Mouse (Mus musculus) kidney, postnatal 10 days (tissue): ENCODE measurements around the gene Arhgef33.
"Not testable (repeated sequence)": the region's sequence is repeated elsewhere in the genome, so short reads cannot be mapped to it uniquely, and the experiment has no call there.

Experiments
- DNase-seq: peaks from one replicate; pipeline ENCODE4 v3.0.0; 2021; ENCODE audit warnings: mixed read lengths

The Arhgef33 gene

DNA sequence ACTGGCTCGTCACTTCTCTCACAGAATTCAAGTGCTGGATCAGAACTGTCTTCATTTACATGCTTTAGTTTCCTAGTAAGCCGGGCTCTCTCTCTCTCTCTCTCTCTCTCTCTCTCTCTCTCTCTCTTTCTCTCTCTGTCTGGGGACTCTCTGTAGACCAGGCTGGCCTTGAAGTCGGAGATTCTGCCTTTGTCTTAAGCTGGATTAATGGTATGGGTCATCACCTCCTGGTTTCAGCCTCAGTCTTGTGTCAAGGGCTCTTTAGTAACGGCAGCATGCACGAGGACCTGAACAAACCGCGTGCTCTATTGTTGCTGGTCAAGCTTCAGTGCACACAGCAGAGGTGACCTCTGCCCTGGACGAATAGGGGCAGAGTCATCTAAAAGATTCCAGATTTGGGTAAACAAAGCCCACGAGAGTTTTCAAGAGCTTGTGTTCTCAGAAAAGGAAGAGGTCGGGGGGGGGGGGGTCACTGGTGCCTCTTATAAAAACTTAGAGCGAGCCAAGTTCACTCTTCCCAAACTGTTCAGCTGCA lies 39.5 kb downstream of the Arhgef33 start:
- peak; percentile 14 for DNase-seq

DNA sequence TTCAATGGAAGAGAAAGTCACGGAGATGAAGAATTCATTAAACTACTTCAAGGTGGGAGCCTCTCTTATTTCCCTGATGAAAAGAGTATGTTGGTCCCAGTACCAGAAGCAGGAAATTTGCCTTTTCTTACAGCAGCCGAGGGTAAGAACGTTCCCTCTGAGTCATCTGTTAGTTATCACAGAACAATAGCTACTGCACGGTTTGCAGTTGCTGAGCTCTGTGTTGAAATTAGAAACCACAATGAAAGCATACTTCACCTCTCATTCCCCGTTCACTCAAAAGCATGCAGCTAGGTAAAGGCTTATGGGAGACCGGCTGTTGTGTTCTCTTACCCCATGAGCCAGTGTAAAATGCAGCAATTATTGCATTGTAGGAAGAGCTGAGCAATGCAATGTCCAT lies 40.0 kb downstream of the Arhgef33 start:
- no peak for DNase-seq

DNA sequence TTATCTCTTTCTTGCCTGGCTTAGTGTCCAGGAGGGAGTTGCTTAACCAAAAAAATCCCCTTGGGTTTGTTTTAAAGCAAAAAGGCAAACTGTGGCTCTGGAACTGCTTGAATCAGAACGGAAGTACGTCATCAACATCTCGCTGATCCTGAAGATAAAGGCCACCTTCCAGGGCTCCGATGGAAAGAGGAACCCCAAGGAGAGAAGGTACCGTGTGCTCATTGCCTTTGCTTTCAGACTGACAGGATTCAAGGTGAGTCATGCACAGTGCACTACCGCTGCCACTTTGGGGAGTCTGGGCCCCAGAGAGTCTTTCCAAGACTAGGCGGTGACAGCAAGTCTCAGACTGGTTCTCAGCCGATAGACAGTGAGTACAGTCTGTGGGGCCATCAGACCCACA lies 53.0 kb downstream of the Arhgef33 start:
- no peak for DNase-seq

DNA sequence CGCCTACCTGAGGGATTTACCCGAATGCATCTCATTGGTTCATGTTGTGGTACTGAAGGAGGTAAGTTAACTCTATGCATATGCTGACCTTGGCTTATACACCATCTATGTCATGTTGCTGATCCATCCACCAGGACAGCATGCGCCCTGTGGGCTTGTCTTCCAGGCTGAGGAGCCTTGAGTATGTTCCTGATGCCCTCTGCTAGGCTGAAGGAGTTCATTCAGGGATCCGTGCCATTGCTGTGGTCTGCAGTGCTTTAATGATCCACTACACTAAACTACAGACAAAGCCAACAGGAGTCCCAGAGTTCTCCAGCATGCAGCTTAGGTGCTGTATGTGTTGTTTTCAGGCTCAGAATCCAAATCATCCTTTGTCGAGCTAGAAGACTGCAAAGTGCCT lies 60.1 kb downstream of the Arhgef33 start:
- DNase-seq, result peak; percentile 49

DNA sequence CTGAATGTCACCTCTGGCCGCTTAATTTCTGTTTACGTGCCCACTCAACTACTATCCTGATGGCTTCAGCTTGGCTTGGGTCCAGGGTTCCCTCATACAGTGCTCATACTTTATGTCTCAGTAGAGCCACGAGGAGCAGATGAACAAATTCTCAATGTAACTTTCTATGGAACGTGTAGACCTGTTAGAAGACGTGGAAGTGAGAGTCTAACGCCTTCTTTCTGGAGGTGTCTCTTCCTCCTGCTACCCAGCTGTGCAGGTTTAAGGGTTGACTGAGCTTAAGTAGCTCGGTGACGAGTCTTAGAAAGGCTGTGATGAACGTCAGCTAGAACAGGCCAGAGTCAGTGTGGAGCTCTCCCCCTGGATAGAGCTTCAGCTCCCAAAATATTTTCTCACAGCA lies 61.4 kb downstream of the Arhgef33 start:
- DNase-seq, result no peak

DNA sequence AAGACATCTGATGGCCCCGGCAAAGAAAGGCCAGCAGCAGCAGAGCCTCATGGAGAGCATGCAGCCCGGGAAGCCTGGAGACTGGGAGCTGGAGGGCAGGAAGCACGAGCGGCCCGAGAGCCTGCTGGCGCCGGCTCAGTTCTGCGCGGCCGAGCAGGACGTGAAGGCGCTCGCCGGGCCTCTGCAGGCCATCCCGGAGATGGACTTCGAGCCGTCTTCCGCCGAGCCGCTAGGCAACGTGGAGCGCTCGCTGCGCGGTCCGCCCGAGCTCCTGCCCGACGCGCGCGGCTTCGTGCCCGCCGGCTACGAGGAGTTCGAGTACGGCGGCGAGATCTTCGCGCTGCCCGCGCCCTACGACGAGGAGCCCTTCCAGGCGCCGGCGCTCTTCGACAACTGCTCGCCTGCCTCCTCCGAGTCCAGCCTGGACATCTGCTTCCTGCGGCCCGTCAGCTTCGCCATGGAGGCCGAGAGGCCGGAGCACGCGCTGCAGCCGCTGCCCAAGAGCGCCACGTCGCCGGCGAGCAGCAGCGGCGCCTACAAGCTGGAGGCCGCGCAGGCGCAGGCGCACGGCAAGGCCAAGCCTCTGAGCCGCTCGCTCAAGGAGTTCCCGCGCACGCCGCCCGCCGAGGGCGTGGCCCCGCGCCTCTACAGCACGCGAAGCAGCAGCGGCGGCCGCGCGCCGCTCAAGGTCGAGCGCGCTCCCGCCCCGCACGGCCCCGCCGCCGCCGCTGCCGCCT lies 66.0 kb downstream of the Arhgef33 start, which contains the start of gene Gm10190:
Gene Gm10190 (minus strand): TSS at position 553 of the 737 bp plus-strand sequence.
- peak; percentile 95 for DNase-seq

DNA sequence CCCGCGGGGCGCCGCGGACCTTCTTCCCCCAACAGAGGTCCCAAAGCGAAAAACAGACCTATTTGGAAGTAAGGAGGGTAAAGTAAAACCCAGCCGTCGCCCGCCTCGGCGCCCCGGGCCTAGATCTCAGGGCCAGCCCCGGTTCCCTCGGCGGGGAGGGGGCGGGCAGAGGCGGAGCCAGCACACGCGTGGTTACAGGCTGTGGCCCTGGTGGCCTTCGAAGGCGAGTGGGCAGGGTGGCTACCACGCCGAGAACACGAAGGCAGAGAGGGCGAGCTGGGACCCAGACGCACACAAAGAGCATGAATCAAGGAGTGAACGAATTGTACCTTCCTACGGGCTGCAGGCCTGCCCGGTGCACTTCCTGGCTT lies 66.5 kb downstream of the Arhgef33 start:
- DNase-seq, result no peak

DNA sequence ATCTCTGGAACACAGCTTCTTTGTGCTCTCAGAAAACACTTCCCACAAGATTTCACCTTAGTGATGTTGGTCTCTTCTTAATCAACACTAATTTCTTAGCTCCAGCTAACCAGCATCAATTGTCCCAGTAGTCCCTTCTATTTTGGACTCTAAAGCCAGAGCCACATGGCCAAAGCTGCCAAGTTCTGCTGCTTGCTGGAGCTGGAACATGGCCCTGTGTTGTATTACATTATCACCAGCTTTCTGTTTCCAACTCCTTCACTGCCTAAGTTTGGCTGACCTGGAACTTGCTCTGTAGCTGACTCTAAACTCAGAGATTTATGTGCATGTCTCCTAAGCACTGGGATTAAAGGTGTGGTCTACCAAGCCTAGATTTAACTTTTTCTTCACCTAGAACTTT lies 71.2 kb downstream of the Arhgef33 start:
- not testable (repeated sequence) for DNase-seq

DNA sequence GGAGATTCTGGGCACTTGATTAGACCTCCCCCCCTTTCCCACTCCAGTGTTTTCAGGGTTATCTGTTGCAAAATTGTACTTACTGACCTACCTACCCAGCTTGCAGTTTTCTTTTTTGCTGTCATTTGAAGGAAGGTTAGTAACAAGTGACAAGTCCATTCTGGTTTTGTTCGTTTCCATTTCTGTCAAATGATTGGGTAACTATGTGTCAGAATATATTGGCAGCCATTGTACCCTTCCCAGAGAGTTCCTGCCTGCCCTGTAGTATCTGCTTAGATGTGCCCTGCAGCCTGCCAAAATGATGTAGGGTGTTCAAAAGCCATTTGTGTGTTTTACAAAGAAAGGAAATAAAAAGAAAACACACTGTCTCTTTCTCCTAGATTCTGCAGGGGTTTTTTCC lies 78.5 kb downstream of the Arhgef33 start:
- DNase-seq, result no peak

DNA sequence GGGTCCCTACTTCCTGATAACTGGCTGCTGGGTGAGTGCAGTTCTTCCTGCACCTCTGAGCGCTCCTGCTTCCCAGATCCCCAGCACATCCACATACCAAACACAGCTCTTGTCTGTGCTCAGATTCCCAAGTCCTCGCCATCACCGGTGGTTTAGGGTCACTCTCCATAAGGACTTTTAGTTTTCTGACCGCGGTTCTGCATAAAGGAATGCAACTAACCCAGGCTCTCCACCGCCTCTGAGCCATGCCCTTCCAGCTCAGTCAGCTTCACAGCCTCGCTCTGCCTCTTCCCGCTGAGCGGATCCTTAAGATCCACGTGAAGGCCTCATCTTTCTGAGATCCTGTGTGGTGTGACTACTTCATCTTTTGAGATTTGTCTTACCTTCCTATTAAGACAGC lies 82.8 kb downstream of the Arhgef33 start:
- DNase-seq, result no peak

DNA sequence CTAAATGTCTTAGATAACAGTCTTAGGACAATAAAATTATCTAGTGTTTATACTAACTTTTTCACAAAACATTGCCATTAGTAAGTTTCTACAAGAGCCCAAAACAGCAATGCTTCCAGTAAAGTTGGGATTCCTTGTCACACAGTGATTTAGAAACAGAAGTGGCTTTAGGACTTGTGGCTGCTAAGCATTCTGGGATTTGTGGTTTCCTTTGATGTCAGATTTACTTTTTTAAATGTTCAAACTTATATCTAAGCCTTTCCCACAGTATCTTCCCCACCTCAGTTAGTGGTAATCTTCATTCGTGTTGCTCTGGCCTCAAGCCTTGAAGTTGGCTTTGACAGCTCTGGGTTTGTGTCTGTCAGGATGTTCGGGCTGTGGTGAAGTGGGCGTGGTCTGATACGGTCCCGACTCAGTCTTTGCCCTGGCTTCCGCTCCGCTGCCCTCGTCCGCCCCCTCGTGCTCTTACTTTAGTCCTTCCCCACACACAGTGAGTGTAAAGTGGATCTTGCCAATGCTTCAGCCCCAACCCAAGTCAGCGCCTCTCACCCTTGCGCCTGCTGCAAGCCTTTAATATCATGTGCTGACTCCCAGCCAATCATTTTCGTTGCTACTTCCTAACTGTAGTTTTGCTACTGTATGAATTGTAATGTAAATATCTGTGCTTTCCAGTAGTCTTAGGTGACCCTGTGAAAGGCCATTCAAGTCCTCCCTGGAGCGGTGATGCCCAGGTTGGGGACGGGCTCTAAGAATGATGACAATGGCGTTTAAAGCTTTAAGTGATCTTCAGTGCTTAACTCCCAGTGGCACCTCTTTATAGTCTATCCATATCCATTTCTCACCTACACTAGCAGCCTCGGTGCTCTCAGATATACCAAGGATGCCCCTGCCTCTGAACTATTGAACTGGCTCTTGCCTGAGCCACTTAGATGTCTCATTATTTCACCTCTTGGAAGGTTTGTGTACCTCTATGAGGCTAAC lies 84.5 kb downstream of the Arhgef33 start:
- DNase-seq, result peak; percentile 77

DNA sequence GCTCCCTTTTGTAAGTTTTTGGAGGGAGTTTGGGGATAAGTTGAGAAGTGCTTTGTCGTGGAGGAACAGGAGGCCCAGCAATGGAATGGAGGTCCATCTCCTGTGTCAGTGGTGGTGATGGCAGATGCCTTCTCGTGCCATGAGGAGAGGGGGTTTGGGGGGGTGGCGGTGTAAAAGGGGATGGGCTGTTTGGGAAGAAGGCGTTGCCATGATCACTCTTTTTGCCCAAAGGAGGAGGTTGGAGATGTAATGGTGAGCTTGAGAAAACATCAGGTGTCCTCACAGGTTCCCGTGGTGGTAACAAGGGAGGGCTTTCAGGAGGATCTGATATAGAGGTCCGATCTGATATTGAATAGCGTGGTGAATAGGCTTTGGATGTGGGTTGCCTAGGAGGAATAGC lies 91.0 kb downstream of the Arhgef33 start:
- no peak for DNase-seq

DNA sequence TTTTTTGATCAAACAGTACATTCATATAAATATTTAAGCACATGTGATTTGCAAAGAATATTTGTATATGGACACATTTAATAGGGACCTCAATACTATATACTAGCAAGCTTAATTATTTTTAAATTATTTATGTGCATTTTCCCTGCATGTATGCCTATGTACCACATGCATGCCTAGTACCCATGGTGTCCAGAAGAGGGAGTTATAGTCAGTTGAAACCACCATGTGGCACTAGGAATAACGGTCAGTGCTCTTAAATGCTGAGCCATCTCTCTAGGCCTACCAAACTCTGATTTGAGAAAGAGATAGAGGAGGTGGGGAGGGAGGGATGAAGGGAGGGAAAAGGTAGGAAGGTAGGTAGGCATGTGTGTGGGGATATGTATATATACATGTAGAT lies 104.0 kb downstream of the Arhgef33 start:
- DNase-seq, result no peak

DNA sequence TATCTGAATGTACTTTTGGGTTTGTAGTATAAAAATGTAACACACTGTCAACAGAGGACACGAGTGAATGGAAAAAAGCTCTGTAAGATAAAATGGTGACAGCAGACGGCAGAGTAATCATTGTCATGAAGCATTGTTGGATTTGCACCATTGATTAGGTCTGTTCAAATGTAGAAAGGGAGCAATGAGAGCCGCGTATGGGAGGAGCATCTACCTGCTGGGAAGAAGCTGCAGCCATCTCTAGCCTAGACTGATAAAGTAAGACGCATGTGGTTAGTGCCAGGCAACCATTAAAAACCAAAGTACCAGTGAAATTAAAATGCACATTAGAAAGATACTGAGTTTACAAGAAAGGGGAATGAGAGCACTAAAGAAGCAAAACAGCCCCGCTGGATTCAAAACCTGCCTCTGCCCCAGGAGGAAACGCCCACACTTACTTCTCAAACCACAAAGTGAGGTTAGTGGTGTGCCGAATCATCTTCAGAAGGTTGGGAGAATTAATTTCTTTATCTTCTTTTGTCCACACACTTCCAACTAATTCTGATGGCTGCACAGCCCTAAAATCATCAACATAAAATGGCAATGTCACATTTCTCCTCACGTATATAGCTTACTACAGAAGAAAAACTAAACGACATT lies 111.5 kb downstream of the Arhgef33 start:
- DNase-seq, result no peak

DNA sequence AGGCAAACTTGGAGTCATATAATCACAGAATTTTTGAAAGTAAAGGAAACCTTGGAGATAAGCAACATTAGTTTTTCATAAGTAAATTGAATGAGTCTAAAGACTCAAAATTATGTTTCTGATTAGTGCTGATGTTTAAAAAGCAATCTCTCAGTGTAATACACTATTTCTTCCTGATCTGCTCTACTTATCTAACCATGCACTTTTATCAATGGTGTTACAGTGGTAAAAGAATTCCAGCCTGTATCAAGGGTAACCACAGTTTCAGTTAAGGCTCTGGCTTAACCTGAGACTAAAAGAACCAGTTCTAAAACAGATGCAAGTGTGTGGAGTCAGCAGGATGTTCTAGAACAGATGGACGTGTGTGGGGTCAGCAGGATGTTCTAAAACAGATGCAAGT lies 113.8 kb downstream of the Arhgef33 start:
- no peak for DNase-seq

DNA sequence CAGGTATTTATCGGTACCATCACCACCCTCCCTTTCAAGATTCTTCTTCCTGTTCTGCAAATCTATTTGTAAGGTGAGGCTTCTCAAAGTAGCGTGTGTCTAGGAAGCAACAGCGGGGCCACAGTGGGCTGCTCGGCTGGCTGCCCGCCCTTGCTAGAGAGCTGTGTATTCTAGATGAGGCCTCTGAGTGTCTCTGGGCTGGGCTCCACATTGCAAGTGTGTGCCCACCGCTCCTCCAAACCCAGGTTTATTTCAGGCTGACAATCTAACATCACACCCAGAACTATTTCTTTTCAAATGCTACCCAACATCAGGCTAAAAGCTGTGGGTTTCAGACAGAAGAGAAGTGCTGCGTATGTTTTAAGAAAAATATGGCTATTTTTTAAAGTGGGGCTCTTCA lies 119.0 kb downstream of the Arhgef33 start:
- DNase-seq, result no peak

DNA sequence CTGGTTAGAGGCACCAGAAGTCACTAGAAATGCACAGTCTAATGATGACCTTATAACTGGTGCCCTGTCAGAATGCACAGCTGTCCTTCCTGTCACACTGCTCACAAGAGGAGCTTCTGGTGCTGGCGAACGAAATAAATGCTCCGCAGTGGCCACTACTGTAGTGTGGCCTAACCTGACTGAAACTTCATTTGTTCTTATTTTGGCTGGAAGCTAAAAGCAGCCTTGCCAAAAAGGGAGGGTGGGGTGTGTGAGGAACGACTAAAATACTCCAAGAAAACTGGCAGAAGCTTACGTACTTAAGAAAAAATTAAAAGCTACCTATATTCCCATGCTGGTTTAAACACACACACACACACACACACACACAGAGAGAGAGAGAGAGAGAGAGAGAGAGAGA lies 119.7 kb downstream of the Arhgef33 start:
- no peak for DNase-seq

DNA sequence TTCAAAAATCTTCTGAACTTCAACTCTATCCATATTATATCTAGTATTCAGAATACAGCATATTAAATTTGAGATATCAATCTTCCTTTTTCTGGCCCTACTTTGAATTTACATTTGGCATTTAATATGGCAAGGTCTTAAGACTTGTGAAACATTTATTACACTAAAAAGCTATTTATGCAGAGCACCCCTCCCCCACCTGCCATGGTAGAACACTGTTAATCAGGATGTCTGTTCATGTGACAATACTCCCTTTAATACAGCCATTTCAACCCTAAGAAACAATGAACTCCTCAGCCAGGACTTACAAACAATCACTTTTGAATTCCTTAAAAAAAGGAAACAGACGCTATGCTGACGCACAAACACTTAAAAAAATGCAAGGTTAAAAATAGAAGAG lies 120.8 kb downstream of the Arhgef33 start:
- DNase-seq, result peak; percentile 51

DNA sequence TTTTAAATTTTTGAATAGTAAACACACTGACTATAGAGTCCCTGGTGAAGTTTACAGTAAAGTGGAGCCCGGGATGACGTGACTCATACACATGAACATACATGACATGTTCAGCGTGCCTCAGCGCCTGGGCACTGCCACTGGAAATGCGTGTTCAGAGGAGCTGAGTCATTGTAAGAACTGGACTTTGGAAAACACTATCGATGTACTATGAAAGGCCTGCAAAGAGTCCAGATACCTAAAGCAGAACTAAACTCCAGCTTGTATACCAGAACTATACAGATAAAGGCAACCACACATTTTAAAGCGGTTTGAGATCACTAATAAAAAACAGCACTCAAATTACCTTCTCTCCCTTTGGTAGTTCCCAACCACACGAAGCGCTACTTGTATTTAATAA lies 124.8 kb downstream of the Arhgef33 start:
- no peak for DNase-seq

DNA sequence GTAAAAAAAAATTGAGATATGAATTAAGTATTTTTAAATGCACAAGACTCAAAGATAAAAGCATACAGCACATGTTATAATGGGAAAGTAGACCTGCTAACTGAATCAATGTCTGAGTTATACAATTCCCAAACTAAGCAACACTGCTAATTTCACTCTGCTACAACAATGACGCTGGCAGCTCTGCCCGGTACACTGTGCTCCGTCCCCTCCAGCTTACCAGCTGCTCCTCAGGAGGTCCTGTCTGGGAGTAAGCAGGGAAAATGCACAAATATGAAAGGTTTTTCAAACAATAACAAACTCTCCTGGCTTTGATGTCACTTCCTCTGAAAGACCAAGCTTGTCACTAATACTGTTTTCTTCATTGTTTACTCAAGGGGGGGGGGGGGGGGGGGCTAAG lies 127.2 kb downstream of the Arhgef33 start:
- no peak for DNase-seq

DNA sequence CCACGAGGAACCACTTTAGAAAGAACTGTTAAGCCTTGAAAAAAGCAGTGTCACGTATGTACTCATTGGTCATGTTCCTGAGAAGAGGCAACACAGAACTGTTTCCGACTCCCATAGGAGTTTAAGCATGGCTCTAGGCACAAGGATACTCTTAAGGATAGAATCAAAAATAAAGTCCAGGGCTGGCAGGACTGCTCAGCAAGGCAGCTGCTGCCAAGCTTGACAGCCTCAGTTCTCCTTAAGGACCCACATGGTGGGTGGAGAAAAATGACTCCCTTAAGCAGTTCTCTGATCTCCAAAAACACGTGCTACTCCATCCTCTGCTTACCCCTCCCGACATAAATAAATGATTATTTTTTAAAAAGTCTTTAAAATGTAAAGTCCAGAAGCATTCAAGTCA lies 128.5 kb downstream of the Arhgef33 start:
- DNase-seq, result no peak

DNA sequence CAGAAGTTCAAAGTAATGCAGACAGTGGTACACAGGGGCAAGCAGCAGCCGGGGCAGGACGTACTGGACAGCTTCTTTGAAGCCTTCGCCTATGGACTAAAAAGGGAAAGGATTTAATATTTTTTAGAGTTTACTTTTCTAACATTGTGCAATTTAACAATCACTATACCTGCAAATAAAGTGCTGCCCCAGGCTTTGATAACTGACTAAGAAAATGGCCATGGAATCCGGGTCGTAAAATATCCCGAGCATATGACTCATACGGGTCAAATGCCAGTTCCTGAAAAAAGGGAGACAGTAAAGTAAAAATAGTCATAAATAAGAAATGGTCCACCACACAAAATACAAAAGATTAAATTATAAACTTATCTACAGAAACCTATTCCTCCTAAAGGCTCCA lies 138.2 kb downstream of the Arhgef33 start:
- no peak for DNase-seq

DNA sequence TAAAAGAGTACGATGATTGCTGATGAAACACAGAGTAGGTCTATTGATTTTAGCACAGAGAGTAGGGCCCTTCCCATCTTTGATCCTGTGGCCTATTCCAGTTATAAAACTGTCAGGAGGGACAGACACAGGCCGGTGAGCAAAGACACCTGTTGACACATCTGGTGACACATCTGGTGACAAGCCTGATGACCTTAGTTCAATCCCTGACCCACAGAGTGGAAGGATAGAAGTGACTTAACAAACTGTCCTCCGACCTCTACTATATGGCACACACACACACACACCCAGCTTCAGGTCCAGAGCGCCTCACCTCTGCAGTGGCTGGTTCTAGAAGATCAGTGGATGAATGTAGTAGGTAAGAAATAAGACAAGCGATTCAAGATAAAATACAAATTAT lies 139.3 kb downstream of the Arhgef33 start:
- DNase-seq, result no peak
